Mouse (Mus musculus) NIH3T3 (cell line): ENCODE measurements around the gene Ap2a1.
A peak's percentile ranks its signal among the peaks of the same experiment; 100 is the strongest.

Source experiments
- DNase-seq: peaks from one replicate; pipeline ENCODE4 v3.0.0-alpha.2; 2012; ENCODE audit warnings: low read depth

The Ap2a1 gene

GRCm38 (mm10) chr7:44929204-44930151, at the start of gene Ap2a1:
Gene Ap2a1 (minus strand): TSS chr7:44929496.
- DNase-seq = peak; percentile 100

DNA sequence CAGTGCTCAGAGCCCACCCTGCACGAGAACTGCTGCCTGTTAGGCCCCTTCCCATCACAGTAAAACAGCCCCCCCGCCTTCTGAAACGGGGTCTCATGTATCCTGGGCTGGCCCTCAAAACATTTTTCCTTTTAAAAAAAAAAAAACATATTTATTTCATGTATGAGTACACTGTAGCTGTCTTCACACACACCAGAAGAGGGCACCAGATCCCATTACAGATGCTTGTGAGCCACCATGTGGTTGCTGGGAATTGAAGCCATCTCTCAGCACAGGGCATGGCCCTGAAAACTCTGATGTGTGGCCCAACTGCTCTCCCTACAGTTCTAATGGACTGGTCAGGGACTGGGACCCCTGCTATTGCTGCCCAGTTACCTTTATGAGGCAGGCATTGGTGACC, 49.0 kb upstream of the Ap2a1 start:
- DNase-seq = no peak

- DNase-seq = no peak
These were observed 45.8 kb upstream of the Ap2a1 start for GRCm38 (mm10) chr7:44975117-44975419.

GRCm38 (mm10) chr7:44974383-44975116, 45.3 kb upstream of the Ap2a1 start, which contains the start of gene Cpt1c:
Gene Cpt1c (minus strand): TSS chr7:44974851.
- DNase-seq = peak; percentile 86

- no peak for DNase-seq
These were observed 44.3 kb upstream of the Ap2a1 start for GRCm38 (mm10) chr7:44973415-44974130.

GRCm38 (mm10) chr7:44971142-44971541, 41.8 kb upstream of the Ap2a1 start:
- DNase-seq = no peak

GRCm38 (mm10) chr7:44970231-44970691, 41.0 kb upstream of the Ap2a1 start:
- DNase-seq = peak; percentile 32

GRCm38 (mm10) chr7:44966638-44967037, 37.3 kb upstream of the Ap2a1 start:
- DNase-seq = no peak

- no peak for DNase-seq
These were observed 36.7 kb upstream of the Ap2a1 start for GRCm38 (mm10) chr7:44965975-44966374.

DNA sequence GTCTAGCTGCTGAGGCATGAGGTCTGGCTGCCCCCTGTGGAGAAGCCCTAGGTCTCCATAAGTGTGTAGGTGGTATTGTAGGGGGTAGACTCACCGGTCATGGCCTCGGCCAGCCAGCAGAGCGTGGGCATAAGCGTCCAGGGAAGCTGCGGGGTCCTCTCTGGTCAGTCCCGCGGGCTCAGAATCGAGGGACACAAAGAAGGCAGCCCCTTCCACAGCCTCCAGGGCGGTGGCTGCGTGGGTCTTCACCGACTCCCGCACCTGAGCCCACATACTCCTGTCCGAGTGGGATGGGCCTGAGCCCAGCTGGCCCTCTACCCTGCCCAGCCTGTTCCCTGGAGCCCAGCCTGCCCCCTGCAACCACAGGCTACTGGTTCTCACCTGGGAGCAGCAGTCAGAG, 35.7 kb upstream of the Ap2a1 start:
- no peak for DNase-seq

DNA sequence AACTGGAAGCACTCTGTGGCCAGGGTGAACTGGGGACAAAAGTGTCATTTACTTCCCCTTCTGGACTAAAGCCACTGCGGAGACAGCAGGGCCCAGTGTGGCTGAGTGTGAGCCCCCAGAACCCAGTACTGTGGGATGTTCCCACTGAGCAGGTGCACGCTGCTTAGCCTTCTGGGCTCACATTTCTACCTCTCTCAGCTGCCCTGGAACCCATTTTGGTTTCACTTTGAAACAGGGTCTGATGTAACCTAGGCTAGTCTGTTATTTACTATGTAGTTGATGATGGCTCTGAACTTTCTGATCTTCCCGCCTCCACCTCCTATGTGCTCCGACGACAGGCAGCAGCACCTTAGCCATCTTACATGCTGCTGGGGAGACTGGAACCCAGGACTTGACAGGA, 33.5 kb upstream of the Ap2a1 start:
- DNase-seq = no peak

DNA sequence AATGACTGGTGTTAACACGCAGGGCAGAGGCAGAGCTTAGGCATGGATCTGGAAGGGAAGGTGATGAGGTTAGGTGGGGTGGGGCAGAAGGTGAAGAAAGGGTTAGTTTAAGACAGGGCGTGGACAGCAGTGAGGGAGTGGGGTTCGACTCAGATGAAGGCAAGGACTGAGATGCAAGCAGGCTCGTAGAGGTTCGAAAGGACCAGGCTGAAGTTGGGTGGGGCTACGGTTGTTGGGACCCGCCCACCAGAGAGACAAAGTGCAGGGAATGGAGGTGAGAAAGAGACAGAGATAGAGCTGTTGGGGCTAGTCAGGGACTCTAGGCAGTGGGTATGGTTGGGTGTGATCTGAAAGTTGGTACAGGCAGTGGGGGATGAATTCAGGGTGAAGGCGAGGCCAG, 33.0 kb upstream of the Ap2a1 start:
- DNase-seq = no peak

DNA sequence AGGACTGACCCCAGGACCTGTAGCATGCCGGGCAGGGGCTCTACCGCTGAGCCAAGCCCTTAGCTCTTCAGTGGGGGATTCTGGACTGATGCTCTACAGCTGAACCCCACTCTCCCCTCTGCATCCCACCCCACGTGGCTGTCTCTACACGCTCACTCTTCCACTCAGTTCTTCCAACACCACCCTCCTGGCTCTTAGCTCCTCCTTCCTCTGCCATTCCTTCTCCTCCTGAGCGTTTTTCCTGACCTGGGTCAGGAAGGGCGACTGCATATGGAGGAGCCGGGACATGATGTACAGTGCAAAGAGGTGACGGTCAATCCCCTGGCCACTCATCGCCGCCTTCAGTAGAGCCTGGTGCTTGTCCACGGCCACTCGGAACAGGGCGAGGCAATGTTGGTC, 31.2 kb upstream of the Ap2a1 start:
- no peak for DNase-seq

- DNase-seq = no peak
These were observed 30.7 kb upstream of the Ap2a1 start for GRCm38 (mm10) chr7:44959874-44960511.

DNA sequence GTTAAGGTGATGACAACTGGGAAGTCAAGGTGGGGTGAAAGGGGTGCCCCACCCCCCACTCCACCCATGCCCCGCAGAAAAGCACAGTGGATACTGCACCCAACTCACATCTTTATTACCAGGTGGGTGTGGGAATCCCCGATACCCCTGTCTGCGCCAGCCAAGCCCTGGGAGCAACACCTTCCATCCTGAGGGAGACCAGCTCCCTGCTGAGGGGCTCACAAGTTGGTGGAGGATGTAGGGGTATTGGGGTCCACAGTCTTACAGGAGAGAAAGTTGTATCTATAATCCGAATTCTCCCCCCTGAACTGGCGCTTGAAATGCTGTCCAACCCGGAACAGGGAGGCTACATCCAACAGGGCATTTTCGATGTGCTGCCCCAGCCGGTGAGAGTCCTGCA, 30.0 kb upstream of the Ap2a1 start:
- no peak for DNase-seq

DNA sequence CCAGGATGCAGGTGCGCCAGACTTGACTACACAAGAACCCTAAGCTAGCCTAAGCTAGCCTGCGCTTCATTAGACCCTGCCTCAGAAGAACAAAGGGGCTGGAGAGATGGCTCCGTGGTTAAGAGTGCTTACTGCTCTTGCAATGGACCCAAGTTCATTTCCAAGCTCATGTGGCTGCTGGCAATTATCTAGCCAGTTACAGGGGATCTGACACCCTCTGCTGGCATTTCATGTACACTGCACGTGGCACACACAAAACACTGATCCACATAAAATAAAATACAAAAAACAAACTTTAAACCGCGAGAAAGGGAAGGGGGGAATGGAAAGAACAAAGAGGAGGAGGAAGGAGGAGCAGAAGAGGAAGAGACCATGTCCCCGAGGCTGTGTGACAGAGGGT, 28.9 kb upstream of the Ap2a1 start:
- peak; percentile 85 for DNase-seq

DNA sequence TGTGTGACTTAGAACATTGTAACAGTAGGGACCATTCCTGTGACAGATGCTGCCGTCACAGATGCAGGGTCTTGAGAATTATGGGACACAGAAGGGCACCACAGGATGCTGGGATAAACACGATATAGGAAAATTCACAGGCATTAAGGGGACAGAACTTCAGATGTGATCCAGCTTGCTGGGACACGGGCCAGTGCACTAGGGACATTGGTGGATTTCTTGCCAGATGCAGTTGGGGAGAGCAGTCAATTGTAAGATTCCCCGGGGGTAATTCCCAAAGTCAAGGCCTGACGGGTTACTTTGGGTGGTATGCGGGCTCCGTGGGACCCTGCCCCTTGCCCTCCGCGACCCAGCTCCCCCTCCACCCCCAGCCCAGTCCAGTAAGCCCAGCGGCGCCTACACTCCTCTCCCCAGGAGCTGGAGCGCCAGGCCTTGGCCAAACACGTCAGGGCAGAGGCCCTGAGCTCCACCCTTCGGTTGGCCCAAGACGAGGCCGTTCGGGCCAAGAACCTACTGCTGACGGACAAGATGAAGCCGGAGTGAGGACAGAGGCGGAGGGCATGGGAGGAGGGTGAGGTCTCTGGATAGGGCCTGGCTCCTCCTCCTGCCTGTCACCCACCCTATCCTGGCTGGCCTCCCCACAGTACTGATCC, 28.0 kb upstream of the Ap2a1 start:
- DNase-seq = no peak

DNA sequence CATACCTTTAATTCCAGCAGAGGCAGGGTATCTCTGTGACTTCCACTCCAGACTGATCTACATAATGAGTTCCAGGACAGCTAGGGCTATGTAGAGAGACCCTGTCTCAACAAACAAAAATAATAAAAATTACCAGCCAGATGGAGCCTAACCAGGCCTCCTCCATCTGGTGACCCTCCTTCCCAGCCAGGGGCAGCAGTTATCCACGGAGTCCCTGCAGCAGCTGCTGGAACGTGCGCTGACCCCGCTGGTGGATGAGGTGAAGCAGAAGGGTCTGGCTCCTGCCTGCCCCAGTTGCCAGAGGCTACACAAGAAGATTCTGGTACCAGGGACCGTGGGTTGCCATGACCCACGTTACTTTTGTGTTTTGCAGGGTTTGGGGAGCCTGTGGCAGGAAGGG, 27.0 kb upstream of the Ap2a1 start:
- DNase-seq = no peak

- peak; percentile 66 for DNase-seq
These were observed 26.3 kb upstream of the Ap2a1 start for GRCm38 (mm10) chr7:44955628-44956027.

DNA sequence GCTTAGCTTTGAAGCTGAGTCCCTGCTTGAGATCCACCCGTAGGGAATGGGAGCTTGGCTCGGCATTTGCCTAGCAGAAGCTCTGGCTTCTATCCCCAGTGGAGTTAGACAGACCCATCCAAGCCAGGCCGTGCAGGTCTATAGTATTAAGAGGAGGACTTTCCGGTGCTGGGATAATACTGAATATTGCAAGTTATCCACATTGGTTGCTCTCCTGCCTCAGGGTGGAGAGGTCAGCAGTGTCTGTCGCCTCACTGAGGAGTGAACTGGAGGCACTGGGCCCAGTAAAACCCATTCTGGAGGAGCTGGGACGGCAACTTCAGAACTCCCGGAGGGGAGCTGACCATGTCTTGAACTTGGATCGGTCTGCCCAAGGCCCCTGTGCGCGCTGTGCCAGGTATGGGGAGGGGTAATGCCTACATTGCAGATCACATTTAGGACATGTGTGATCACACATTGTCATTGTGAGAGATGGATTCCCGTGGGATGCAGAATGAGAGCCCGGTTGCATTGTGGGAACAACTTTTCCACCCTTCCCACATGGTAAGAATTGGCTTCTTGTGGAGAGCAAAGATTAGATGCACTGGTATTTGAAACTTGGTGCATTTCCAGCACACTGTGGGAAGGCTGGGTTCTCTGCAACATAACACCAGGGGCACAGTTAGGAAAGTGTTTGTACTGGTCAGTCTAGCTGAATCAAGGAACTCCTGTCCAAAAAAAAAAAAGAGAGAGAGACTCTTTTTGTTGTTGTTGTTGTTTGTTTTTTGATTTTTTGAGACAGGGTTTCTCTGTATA, 25.0 kb upstream of the Ap2a1 start:
- peak; percentile 86 for DNase-seq

- no peak for DNase-seq
These were observed 24.3 kb upstream of the Ap2a1 start for GRCm38 (mm10) chr7:44953561-44953960.
